In the genomic region with DNA sequence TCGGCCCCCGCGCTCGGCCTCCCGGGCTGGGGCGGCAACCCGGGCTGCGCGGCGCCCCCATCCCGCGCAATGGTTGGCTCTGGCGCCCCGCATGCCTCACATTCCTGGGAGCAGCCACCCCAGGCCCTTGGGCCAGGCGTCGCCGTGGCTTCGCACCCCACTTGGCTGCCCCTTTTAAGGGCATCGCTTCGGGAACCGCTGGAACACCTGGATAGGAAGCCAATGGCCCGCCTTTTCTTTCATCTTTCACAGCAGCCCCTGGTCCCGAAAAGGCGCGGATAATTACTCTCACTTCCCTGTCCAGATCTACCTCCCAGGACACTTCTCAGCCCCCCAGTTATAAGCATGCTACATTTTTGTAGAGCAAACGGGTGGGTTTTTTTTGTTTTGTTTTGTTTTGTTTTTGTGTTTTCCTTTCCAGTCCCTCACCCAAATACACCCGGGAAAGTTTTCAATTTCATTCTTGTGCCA, we compare ENCODE assay signal across 8 mouse cellular contexts.
DNase-seq lines count a peak whose midpoint lies in the region; ATAC-seq and TF ChIP-seq lines count a peak whose summit lies in the region.

No protein-coding gene starts in this region.

- DNase-seq in heart, postnatal 14 days, result no peak
- peak; percentile 54 for DNase-seq in yolk sac, embryonic 10.5 days (ENCODE audit: low spot score)
- DNase-seq in urinary bladder, postnatal 4 days (ENCODE audit: low spot score in 2 of 2), result no peak
- no peak for DNase-seq in lung, adult 18-20 months

- H3K4me1 ChIP-seq in heart, embryonic 16.5 days (ENCODE audit: control insufficient read depth, insufficient read depth, low read length), result peaks cover 50% of the 10 kb centered on the region
- H3K4me1 ChIP-seq in E14TG2a.4 (replicated peaks; ENCODE audit: low read depth, low read length), result peaks cover 51% of the 10 kb centered on the region
- H3K4me1 ChIP-seq in embryonic fibroblast, embryonic 13.5 days (ENCODE audit: control insufficient read depth, insufficient read depth, low read length), result peaks cover 35% of the 10 kb centered on the region
- H3K4me1 ChIP-seq in limb, embryonic 15.5 days, result peaks cover 43% of the 10 kb centered on the region

- H3K4me3 ChIP-seq in heart, embryonic 16.5 days (ENCODE audit: low read length), result peak overlapping the region; percentile 95
- peak overlapping the region; percentile 95 for H3K4me3 ChIP-seq in E14TG2a.4 (replicated peaks; ENCODE audit: low read length)
- peak overlapping the region; percentile 51 for H3K4me3 ChIP-seq in embryonic fibroblast, embryonic 13.5 days (ENCODE audit: insufficient read depth, low read length)
- H3K4me3 ChIP-seq in limb, embryonic 15.5 days, result peak overlapping the region; percentile 82

- H3K4me2 ChIP-seq in heart, embryonic 16.5 days (ENCODE audit: low read depth, low read length), result peak overlapping the region; percentile 87
- H3K4me2 ChIP-seq in limb, embryonic 15.5 days, result peak overlapping the region; percentile 74

- ATAC-seq in heart, embryonic 16.5 days (replicated peaks; ENCODE audit: extremely low read depth, insufficient read depth, low FRiP score), result no peak; the same call in 1 of the 2 replicates
- ATAC-seq in limb, embryonic 15.5 days (ENCODE audit: insufficient number of reproducible peaks, low FRiP score, low TSS enrichment, low read depth), result no peak; the same call in 1 of the 2 replicates

- H3K27me3 ChIP-seq in heart, embryonic 16.5 days (ENCODE audit: control insufficient read depth, insufficient read depth, low read length), result no peaks in the 10 kb centered on the region
- 0 out of 2 replicates have a peak, but pooled peaks cover 4% of the 10 kb centered on the region for H3K27me3 ChIP-seq in E14TG2a.4 (ENCODE audit: insufficient read depth, low read length)
- no peaks in the 10 kb centered on the region for H3K27me3 ChIP-seq in limb, embryonic 15.5 days

- no peak; the same call in 1 of the 2 replicates for TF ChIP-seq POLR2A in embryonic fibroblast, embryonic 13.5 days (IDR thresholded peaks at IDR 0.05; ENCODE audit: low read depth, low read length)

- peak overlapping the region; percentile 89 for H3K27ac ChIP-seq in heart, embryonic 16.5 days (ENCODE audit: low read length)
- H3K27ac ChIP-seq in embryonic fibroblast, embryonic 13.5 days (ENCODE audit: insufficient read depth, low read length), result peak overlapping the region; percentile 97
- peak overlapping the region; percentile 96 for H3K27ac ChIP-seq in limb, embryonic 15.5 days

- no peaks in the 10 kb centered on the region for H3K9me3 ChIP-seq in heart, embryonic 16.5 days (replicated peaks; ENCODE audit: control insufficient read depth, low read length)
- no peaks in the 10 kb centered on the region for H3K9me3 ChIP-seq in E14TG2a.4 (ENCODE audit: low read length)
- H3K9me3 ChIP-seq in limb, embryonic 15.5 days, result no peaks in the 10 kb centered on the region

- 0 out of 2 replicates have a peak, but pooled peaks cover 3% of the 10 kb centered on the region for H3K36me3 ChIP-seq in heart, embryonic 16.5 days (ENCODE audit: control insufficient read depth, insufficient read depth)
- H3K36me3 ChIP-seq in E14TG2a.4 (ENCODE audit: insufficient read depth, low read length), result peaks cover 7% of the 10 kb centered on the region; the same call in 1 of the 2 replicates
- H3K36me3 ChIP-seq in limb, embryonic 15.5 days, result no peaks in the 10 kb centered on the region

- WGBS in heart, embryonic 16.5 days, result 2% methylated on average over 27 of the region's 27 CpGs
- 1% methylated on average over 25 of the region's 27 CpGs for WGBS in limb, embryonic 15.5 days

- peak overlapping the region; percentile 98 for H3K9ac ChIP-seq in heart, embryonic 16.5 days (ENCODE audit: low read length)
- H3K9ac ChIP-seq in limb, embryonic 15.5 days, result peak overlapping the region; percentile 79

- intact Hi-C loops in heart, postnatal 14 days (cut with DNase I), result loop anchor here (2.0 kb wide), 4 partner anchors 43 to 81 kb away; a partner anchor contains a TSS

- no peak for TF ChIP-seq CTCF in E14TG2a.4 (conservative IDR thresholded peaks at IDR 0.05; ENCODE audit: low read length)
- TF ChIP-seq CTCF in embryonic fibroblast, embryonic 13.5 days (IDR thresholded peaks at IDR 0.05; ENCODE audit: borderline replicate concordance, insufficient read depth, low read length), result no peak
